Mouse (Mus musculus) cerebellum, adult 18-20 months (tissue): Measurements from ENCODE around the gene Zscan4c.
"Not testable (repeated sequence)": the region's sequence is repeated elsewhere in the genome, so short reads cannot be mapped to it uniquely, and the experiment has no call there.

ENCODE experiments used
- DNase-seq, 2 experiments: peaks; one replicate each; pipeline ENCODE4 v3.0.0; 2021

The Zscan4c gene

GRCm38 (mm10) chr7:11005445-11005844 is at the start of gene Zscan4c:
Gene Zscan4c (plus strand): TSS chr7:11005745.
- not testable (repeated sequence) for DNase-seq
